In genomic region chr17:14524426-14525236, GRCm38 (mm10) we compare ENCODE assay signal across 8 mouse cellular contexts.
DNase-seq lines count a peak whose midpoint lies in the region; ATAC-seq lines count a peak whose summit lies in the region.

No protein-coding gene starts in this region.

- no peaks in the 10 kb centered on the region for H3K27me3 ChIP-seq in forebrain, embryonic 16.5 days (replicated peaks; ENCODE audit: control insufficient read depth, insufficient read depth, low read length)
- no peaks in the 10 kb centered on the region for H3K27me3 ChIP-seq in intestine, embryonic 15.5 days (replicated peaks)
- peaks cover 14% of the 10 kb centered on the region for H3K27me3 ChIP-seq in limb, embryonic 13.5 days
- H3K27me3 ChIP-seq in neural tube, embryonic 14.5 days (ENCODE audit: control insufficient read depth, insufficient read depth, low read length): no peaks in the 10 kb centered on the region

- H3K9me3 ChIP-seq in forebrain, embryonic 16.5 days (ENCODE audit: control insufficient read depth, low read length): no peaks in the 10 kb centered on the region
- H3K9me3 ChIP-seq in intestine, embryonic 15.5 days: no peaks in the 10 kb centered on the region
- H3K9me3 ChIP-seq in limb, embryonic 13.5 days: no peaks in the 10 kb centered on the region
- no peaks in the 10 kb centered on the region for H3K9me3 ChIP-seq in neural tube, embryonic 14.5 days (ENCODE audit: control insufficient read depth, low read length)

- peak; percentile 94 for DNase-seq in 3T3-L1 (ENCODE audit: low read depth, low spot score)
- peak; percentile 29 to 38 for DNase-seq in B cell, adult 2 months
- DNase-seq in c-Kit-negative CD71-positive TER-119-positive erythroid progenitor cells, embryonic 14.5 days (ENCODE audit: low read depth, low spot score): peak; percentile 28
- DNase-seq in urinary bladder, adult 2 months (ENCODE audit: low spot score): no peak

- H3K27ac ChIP-seq in forebrain, embryonic 16.5 days (ENCODE audit: low read length): no peak overlapping the region
- H3K27ac ChIP-seq in intestine, embryonic 15.5 days: peak overlapping the region; percentile 61
- no peak overlapping the region for H3K27ac ChIP-seq in limb, embryonic 13.5 days
- no peak overlapping the region for H3K27ac ChIP-seq in neural tube, embryonic 14.5 days (ENCODE audit: low read depth, low read length)

- no peaks in the 10 kb centered on the region for H3K4me1 ChIP-seq in forebrain, embryonic 16.5 days (replicated peaks; ENCODE audit: control insufficient read depth, insufficient read depth, low read length)
- peaks cover 4% of the 10 kb centered on the region; the same call in 1 of the 2 replicates for H3K4me1 ChIP-seq in intestine, embryonic 15.5 days (replicated peaks)
- 0 out of 2 replicates have a peak, but pooled peaks cover 2% of the 10 kb centered on the region for H3K4me1 ChIP-seq in limb, embryonic 13.5 days
- H3K4me1 ChIP-seq in neural tube, embryonic 14.5 days (ENCODE audit: control insufficient read depth, insufficient read depth, low read length): no peaks in the 10 kb centered on the region

- no peak overlapping the region for H3K4me3 ChIP-seq in forebrain, embryonic 16.5 days (replicated peaks; ENCODE audit: low read length)
- no peak overlapping the region for H3K4me3 ChIP-seq in intestine, embryonic 15.5 days (replicated peaks)
- H3K4me3 ChIP-seq in limb, embryonic 13.5 days: no peak overlapping the region
- H3K4me3 ChIP-seq in neural tube, embryonic 14.5 days (ENCODE audit: low read depth, low read length): no peak overlapping the region

- no peak overlapping the region for H3K9ac ChIP-seq in forebrain, embryonic 16.5 days (replicated peaks; ENCODE audit: low read depth, low read length)
- no peak overlapping the region for H3K9ac ChIP-seq in intestine, embryonic 15.5 days
- no peak overlapping the region for H3K9ac ChIP-seq in limb, embryonic 13.5 days
- no peak overlapping the region for H3K9ac ChIP-seq in neural tube, embryonic 14.5 days (replicated peaks; ENCODE audit: low read depth, low read length)

- ATAC-seq in forebrain, embryonic 16.5 days: peak; percentile 72
- peak; percentile 63 for ATAC-seq in intestine, embryonic 15.5 days
- peak; percentile 37; the same call in 1 of the 2 replicates for ATAC-seq in limb, embryonic 13.5 days (ENCODE audit: low FRiP score, low read depth)
- ATAC-seq in neural tube, embryonic 14.5 days (ENCODE audit: low read depth): peak; percentile 65

- H3K36me3 ChIP-seq in forebrain, embryonic 16.5 days (ENCODE audit: control insufficient read depth, insufficient read depth): no peaks in the 10 kb centered on the region
- H3K36me3 ChIP-seq in intestine, embryonic 15.5 days: no peaks in the 10 kb centered on the region
- H3K36me3 ChIP-seq in limb, embryonic 13.5 days: no peaks in the 10 kb centered on the region
- no peaks in the 10 kb centered on the region for H3K36me3 ChIP-seq in neural tube, embryonic 14.5 days (ENCODE audit: control insufficient read depth, insufficient read depth, low read length)

- no peak overlapping the region for H3K4me2 ChIP-seq in forebrain, embryonic 16.5 days (ENCODE audit: low read length)
- no peak overlapping the region for H3K4me2 ChIP-seq in intestine, embryonic 15.5 days (replicated peaks)
- no peak overlapping the region for H3K4me2 ChIP-seq in limb, embryonic 13.5 days (replicated peaks)
- H3K4me2 ChIP-seq in neural tube, embryonic 14.5 days (ENCODE audit: low read depth, low read length): no peak overlapping the region

- WGBS in forebrain, embryonic 16.5 days: 50% methylated on average over 13 of the region's 13 CpGs
- 39% methylated on average over 13 of the region's 13 CpGs for WGBS in intestine, embryonic 15.5 days
- 47% methylated on average over 13 of the region's 13 CpGs for WGBS in limb, embryonic 13.5 days
- WGBS in neural tube, embryonic 14.5 days: 52% methylated on average over 13 of the region's 13 CpGs
